Mouse (Mus musculus): ENCODE data around the gene Fmod. TPM values are rescaled to one million over a fixed set of nuclear protein-coding genes. Genes with fewer than 3 reads are reported as not detected.

The Fmod gene
- total RNA-seq, 2 experiments from 2014 or later: 214 to 221 TPM

DNA sequence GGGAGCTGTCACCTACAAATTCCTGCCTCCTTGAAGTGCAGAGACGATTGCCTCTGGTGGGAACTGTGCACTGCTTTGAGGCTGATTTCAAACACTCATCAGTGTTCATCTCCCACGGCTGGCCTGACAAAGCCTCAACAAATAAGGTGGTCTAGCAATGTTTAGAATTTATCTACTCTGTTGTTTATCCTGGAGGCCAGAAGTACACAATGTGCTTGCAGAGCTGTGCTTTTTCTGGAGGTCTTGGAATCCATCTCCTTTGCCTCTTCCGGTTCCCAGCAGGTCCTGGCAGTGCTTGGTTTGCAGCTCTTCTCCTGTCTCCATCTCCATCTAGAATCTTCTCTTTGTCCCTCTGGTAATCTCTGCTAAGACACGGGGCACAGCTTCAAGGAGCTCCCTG, 19.2 kb downstream of the Fmod start:
- no peak for DNase-seq

DNA sequence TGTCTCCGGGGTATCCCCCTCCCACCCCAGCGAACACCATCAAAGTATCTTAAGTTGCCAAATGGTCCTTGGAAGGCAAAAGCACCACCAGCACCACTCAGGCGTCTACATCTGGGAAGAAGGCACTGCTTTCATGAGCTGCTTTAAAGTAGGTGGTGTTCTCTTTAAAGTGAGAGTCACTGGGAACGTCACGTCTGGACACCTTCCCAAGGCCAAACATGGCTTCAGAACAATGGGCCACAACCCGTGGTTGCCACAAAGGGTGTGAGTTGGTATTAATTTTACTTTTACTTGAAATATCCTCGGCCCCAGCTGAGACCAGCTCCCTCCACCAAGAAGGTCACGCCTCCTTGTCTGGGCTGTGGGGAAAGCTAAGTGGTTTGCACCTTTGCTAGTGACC, 20.7 kb downstream of the Fmod start:
- DNase-seq: no peak

DNA sequence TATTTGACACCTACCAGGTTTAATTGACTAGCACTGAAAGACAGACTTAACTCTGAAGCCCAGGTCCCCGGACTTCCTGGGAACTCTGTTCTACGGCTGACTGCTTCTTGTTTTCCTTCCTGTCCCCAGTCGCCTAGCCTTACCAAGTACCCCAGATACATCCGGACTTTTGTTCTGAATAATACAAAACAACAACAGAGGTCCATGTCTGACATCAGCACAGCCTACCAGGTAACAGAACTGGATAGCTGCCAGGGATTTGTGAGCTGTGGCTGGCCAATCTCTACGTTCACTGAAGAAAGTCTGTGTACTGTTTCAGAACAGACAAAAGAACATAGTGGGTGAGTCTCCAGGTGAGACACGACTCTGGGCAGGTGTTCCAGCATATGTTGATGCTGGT, 21.8 kb downstream of the Fmod start:
- no peak for DNase-seq

DNA sequence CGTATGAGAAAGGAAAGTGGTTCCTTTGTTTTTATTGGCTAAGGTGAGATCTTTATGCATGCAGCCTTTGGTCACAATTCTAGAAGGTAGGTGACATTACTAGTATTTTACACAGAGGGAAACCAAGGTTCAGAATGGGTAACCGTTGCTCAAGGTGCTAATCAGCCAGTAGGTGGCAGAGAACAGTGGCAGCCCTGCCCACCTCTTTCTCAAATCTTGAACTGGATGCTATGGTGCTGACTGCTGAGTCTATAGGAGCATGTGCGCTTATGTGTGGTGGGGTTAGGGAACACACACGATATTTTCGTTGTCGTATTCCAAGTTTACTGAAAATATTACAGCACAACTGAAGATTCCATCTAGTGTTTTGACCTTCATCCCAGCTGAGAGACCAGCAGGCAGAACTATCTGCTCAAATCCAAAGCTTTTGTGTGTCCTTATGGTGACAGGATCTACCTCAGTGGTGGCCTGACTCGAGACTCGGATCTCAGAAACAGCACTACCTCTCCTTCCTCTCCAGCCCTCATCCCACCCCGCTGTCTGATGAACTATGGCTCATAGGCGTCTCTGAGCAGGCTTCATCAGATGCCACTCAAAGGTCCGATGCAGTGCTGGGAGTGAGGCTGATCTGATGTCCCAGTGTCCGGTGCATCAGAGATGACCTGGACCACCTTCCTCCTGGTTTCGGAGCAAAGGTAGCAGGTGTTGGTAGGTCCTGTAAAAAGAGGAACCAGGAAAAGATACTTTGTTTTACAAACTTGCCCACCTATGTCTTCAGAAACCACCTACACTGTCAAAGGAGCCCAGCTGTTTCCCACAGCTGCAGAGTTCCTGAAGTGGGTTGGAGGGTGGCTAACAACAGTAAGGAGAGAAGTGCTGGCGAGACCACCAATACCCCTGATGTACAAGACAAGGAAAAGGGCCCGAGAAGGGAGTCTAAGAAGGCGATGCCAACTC, 23.0 kb downstream of the Fmod start:
- DNase-seq: no peak

DNA sequence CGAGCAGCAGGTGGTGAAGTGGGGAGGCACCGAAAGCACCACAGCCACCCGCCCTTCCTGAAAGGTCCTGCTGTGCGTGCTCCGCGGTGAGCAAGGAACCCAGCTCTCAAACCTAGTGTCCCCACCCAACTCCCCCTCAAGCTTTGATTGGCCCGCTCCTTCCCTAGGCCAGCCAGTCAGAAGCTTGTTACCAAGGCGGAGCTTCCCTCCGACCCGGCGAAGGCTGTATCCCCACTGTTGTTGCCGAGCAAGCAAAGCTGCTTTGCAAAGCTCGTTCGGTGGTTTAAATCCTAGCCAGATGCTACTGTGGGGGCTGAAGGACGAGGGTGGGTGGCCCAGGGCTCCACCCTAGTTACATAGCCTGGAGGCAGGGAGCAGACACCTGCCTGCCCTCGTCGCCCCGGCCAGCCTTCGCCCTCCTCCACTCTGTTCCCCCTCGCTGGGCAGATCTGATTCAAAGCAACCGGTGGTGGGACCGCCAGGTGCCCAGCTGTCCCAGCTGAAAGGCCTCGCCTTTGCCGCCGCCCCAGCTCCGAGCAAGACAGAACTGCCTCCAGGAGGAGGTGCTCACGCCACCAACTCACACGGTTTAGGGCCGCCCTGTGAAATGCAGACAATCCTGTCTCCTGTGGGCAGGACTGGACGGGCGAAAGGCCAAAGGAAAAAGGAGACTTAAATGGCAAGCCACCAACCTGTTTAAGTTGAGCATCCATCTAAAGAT, 24.0 kb downstream of the Fmod start:
- DNase-seq: peak; percentile 79

DNA sequence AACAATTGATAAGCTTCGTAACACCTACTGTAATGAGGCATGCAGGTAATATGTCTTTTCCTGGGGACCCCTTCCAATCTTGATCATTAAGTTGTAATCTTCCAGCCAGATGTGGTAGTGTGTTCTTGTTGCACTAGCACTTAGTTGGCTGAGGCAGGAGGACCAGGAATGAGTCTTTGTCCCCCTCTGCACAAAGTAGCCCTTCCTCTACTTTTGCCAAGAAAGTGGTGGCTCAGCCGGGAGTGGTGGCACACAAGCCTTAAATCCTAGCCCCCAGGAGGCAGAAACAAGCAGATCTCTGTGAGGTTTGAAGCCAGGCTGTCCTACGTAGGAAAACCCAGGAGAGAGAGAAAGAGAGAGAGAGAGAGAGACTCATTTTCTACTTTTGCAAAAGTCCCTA, 24.9 kb downstream of the Fmod start:
- DNase-seq: no peak

DNA sequence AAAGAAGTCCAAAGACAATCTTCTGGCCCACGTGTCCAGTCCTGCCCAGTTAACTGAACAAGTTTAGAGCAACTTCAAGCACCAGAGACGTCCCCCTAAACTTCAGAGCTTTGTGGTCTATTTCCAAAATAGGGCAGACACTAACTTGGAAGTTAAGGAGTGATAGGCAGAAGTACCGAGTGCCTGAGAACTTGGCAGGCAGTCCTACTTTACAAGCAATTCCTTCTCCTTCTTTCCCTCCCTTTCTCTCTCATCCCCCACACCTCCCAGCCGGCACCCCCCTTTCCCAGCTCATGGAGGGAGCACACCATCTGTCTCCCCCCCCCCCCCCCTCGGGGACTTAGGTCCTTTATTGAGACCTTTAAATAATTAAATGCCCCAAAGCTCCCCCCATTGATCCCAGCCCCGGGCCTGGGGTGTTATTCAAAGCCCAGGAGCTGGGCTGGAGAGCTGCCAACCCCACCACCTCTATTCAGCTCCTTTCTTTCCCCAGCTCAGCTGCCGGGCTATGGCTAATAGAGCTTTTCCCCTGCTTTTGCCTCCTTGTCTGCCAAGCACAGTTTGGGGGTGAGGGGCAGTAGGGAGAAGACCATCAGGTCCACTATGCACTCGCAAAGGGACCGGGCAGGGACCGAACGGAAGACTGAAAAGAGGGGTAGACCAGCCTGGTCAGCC, 25.5 kb downstream of the Fmod start:
- no peak for DNase-seq

DNA sequence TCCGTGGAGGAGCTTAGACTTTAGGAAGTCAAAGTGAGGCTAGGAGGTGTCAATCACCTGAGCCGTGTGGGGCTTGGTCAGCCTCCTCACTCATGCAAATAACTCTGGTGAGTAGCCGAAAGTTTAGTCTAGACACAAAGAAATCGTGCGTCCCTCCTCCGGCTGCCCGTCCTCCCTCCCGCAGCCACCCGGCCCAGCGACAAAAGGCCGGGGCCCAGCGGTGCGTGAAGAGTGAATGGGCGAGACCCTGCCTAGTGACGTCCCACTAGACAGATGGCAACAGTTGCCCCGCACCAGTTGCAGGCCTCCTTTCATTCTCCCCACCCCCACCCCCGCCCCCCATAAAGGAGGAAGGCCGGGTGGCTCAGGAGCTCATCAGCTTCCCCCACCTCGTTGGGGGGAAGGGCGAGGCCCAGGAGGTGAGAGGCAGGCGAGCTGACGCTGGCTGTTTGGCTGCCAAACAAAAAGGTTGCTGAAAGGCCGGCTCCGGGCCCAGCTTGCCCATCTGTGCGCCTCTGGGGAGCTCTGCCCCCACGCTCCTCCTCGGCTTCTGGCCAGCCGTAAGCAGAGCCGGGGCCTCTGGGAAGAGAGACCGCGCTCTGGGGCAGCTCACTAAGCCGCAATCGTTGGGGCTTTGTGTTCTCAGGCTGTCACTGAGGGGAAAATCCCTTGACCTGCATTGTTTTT, 26.2 kb downstream of the Fmod start:
- peak; percentile 65 for DNase-seq

DNA sequence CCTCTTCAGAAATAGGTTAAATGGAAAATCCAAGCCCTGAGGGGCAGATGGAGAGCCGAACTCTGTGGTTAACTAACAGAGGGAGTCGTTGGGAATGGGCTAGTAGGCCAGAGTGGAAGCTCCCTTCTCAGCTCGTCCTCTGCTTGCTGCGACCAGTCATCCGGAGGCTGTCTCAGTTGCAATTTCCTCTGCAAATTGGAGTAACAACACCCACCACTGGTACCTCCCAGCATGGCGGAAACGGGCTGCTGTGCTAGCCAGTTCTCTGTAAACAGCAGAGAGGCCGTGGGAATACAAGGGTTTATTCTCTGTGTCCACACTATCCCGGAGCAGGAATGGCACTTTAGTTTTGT, 26.7 kb downstream of the Fmod start:
- DNase-seq: no peak

DNA sequence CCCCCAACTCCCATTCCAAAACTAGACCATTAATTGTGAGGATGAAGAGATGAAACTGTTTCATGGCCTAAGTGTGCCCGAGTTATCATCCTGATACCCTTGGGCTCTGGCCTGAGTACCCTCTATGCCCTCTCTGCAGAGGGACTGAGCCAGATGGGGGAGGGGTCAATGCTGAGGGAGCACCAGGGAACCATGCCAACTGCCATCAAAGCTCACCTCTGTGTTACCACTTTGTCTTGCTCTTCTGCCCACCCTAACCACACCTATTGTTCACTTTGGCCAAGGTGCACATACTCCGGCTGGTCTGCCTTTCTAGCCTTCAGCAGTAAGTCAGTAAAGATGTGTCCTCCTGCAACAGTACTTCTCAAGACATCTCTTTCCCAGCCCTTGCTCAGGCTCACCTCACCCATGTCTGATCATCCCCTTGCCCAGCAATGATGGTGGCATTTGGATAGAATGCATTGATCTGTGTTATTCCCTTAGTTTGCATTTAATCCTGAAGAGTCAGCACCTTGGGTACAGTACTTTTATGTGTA, 27.3 kb downstream of the Fmod start:
- DNase-seq: no peak

DNA sequence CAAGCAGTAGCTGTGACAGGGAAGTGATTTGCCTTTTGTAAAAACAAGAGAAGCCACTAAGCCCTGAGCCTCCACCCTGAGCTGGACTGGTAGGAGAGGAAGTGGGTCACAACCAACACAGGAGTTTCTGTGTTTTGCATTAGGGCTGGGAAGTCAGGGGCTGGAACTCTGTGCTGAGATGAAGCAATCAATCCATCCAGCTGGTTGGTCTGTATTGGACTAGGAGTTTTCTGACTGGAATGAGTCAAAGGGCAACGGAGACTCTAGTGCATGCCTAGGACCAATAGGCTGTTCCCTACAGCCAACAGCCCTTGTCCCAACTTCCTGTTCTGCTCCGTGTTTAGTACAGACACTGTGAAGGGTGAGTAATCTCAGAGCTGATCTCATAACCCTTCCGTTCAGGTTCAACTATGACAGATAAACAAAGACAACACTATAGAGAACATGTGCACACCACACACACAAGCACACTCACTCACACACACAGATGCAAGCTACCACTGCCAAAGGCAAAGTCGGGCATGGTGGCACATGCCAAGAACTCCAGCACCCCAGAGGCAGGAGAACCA, 28.3 kb downstream of the Fmod start:
- no peak for DNase-seq

DNA sequence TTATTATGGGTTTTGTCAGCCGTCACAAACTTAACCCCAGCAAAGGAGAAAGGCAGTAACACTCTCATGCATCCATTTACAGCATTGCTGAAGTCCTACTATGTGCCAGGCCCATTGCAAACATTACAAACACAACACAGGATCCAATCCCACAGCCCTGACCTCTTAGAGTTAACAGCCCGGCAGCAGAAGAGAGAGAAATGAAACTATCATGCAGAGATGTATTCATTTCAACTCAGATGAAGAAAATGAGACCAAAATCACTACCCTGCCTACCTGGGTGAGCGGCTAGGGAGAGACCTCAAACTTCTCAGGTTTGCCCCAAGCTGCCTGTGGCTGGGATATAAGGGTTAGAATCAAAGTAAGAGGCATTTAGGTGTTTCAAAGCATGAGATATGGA, 29.5 kb downstream of the Fmod start:
- no peak for DNase-seq

DNA sequence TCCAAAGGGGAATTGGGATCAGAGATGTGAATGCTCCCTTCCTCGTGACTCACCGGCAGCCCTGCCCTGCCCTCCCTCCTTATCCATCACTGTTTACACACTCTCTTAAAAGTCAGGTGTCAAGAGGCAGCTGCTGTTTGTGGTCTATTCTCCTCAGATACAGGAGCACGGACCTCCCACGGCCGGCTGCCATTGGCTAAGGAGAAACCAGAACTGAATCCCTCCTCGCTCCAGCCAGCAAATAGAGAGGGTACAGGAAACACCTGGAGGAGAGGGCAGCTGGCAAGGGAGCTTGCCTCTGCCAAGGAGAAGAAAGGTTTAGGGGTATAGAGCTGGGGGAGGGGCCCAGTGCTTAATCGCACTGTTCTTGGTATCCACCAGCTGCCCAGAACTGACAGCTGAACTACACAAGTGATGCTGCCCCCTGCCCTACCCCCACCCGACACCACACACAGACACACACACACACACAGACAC, 30.1 kb downstream of the Fmod start:
- DNase-seq: no peak

DNA sequence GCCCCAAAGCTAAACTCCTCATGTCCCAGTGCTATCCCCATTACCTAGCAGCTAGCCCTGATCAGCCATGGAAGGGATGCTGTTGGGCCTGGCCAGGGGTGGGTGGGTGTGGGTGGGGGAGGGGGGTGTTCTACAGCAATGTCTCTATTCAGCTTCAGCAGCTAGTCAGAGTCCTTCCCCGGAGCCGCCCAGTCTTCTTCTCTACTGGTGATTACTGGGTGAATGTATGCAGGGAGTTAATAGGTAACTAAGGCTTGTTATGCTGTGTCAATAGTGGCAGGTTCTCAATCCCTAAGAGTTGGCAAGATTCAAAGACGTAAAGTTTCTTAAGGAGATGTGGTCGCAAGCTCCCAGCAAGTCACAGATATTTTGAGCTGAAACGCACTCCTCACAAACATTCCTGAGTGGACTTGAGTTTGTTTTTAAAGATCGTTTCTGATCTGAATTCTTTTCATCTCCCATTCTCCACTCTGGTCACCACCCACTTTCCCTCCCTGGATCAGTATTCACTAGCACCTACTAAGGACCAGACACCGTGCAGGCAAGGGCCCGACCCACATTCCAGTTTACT, 33.1 kb downstream of the Fmod start:
- no peak for DNase-seq

DNA sequence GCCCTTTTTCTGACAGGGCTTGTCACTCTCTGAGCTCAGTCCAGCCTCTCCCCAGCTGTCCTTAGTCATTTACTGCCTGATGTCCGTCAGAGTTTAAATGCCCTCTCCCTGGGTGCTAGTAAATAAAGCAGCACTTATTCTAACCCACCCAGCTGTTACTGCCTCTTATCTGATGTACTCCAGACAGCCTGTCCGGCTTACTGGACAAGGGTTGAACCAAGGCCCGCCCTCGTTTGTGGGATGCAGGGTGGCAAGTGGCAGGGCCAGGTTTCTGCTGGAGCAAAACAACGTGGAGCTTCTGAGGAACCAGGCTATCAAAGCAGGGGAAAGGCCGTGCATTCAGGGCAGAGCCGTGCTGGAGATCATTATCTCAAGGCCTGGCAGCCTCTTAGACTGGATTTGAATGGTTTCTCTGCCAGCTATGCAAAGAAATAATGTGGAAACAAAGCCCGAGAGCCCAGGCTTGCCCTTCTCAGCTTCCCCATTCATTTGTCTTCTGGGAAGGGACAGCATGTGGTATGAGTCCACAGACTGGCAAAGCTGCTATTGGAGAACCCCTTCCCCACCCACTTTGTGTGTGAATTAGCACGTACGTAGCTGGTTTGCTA, 34.5 kb downstream of the Fmod start:
- no peak for DNase-seq

DNA sequence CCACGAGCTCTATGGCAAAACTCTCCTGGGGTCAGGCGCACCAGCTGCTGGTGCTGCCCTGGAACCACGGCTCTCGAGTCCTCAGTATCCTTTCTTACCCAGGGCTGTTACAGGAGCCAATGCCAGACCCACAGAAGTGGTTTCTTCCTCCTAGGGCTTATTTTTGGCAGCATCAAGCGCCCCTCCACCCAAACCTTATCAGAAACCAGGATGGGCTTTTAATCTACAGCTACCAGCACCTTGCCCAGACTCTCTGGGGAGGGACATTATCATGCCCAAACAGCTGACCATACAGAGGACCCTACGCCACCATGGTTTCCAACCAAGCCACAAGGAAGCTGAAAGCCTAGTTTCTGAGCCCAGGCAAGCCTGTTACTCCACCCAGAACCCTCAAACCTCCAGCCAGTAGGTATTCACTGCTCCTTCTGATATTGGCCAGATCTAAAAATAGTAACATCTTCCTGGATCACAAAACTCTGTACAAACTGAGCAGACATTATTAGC, 36.1 kb downstream of the Fmod start:
- no peak for DNase-seq

DNA sequence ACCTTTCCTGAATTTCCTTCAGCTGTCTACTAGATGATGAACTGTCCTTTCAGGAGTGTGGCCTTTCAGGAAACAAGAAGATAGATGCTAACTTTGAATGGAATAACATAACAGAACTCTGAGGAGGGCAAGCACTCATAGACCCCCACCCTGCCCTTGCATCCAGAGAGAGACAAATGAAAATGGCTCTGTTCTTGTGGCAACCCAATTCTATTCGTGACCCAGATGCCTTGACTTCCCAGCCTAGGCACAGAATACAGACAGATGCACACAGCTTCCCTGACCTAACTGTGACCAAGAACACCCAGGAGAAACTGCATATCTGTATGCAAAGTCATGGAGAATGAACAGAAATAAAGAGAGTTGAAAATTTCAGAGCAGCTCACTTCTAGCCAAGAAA, 36.6 kb downstream of the Fmod start:
- DNase-seq: no peak

DNA sequence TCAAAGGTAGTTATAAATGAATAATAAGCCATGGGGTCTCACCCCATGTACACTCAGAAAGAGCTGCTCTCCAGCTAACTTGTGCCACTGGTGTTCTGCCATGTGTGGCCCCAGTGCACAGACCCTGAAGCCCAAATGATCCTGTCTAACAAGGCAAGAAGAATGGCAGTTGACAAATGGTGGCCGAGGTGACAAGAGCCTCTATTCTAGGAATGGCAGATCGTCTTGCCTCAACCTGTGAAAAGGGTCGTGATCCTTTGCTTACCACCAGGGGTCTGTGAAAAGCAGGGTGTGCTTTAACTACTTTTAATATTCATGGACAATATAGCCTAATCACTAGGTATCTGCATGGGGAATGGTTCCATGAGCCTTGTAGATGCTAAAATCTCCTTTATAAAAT, 37.1 kb downstream of the Fmod start:
- no peak for DNase-seq

DNA sequence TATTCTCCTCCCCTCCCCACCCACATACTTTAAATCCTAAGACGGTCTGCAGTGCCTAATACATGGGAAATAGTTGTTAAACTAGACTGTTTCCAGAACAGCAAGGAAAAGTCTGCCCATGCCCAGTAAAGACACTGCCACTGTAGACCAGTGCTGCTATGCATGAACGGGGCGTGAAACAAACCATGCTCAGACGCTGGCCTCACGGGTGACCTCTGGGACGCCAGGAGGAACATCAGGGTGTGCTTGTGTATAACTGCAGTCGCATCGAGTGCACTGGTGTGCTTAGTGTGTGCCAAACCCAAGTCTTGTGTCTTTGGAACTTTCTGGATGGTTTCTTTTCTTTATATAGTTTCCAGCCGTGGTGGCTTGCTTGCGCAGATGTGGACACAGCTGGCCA, 37.6 kb downstream of the Fmod start:
- DNase-seq: no peak

DNA sequence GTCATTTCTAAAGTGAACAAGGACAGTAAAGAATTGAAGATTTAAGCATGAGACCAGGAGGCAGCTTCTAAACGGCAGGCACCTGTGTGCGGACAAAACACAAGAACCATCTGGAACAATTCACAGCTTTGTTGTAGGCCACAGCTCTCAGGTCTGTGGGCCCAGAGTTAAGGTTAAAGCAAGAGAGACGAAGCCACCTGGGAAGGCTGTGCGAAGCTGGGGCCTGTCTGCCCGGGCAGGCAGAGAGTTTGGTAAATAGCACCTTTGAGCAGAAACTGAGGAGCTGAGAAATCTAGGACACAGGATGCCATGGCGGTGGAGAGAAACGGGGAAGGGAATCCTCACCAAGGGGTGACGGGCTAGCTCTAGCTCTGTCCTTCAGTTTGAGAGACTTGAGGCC, 38.5 kb downstream of the Fmod start:
- no peak for DNase-seq

DNA sequence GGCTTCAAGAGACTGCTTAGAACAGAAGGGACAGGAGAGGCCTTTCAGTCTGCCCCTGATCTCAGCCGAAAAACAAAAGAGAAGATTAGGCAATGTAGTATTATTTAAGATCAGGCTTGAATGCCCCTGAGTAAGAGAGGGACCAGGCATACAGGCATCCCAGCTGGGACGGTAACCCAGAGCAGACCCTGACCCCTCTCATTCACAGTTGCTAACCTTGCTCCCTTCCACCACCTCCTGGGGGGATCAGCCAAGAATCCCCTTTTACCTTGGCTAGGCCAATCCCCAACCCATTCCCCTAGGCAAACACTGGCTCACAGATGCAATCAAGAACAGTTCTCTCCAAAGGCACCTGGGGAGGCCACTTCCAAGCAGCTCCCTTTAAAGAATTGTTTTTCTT, 39.7 kb downstream of the Fmod start:
- no peak for DNase-seq
